Mouse (Mus musculus): Measurements from ENCODE around the gene Tmbim7. TPM values are rescaled to one million over a fixed set of nuclear protein-coding genes. Genes with fewer than 3 reads are reported as not detected.

The Tmbim7 gene
- polyA plus RNA-seq, 1 experiment from 2014 or later = not detected

Small RNAs within 50 kb of the gene (microRNA-seq; reads per million reads assigned to microRNA genes)
- not detected for gene Gm22926
- not detected for gene Gm26238

Other genes starting within 250 kb of the Tmbim7 start
- 39.0 and 40.6 TPM in 2 replicates for gene Fam133b, start 107.3 kb upstream of the Tmbim7 start, polyA plus RNA-seq (2015; fragmentation: Nextera tagmentation; extraction: Ambion mirVana)
- 3.1 and 3.9 TPM in 2 replicates for gene 1700109H08Rik, start 79.6 kb upstream of the Tmbim7 start, polyA plus RNA-seq (2015; fragmentation: Nextera tagmentation; extraction: Ambion mirVana)
- gene Pex1, start 55.1 kb upstream of the Tmbim7 start, polyA plus RNA-seq (2015; fragmentation: Nextera tagmentation; extraction: Ambion mirVana) = 21.7 and 24.4 TPM in 2 replicates
- 16.2 and 16.8 TPM in 2 replicates for gene Rbm48, start 54.6 kb upstream of the Tmbim7 start, polyA plus RNA-seq (2015; fragmentation: Nextera tagmentation; extraction: Ambion mirVana)
- 65.8 and 69.3 TPM in 2 replicates for gene Gatad1, start 6.0 kb downstream of the Tmbim7 start, polyA plus RNA-seq (2015; fragmentation: Nextera tagmentation; extraction: Ambion mirVana)
- 15.6 and 16.7 TPM in 2 replicates for gene Ankib1, start 151.7 kb downstream of the Tmbim7 start, polyA plus RNA-seq (2015; fragmentation: Nextera tagmentation; extraction: Ambion mirVana)
- 74.7 and 74.8 TPM in 2 replicates for gene Krit1, start 152.0 kb downstream of the Tmbim7 start, polyA plus RNA-seq (2015; fragmentation: Nextera tagmentation; extraction: Ambion mirVana)
- gene Lrrd1, start 194.0 kb downstream of the Tmbim7 start, polyA plus RNA-seq (2015; fragmentation: Nextera tagmentation; extraction: Ambion mirVana) = 0.10 and 0.11 TPM in 2 replicates
- 8.0 and 10.5 TPM in 2 replicates for gene Mterf1a, start 242.8 kb downstream of the Tmbim7 start, polyA plus RNA-seq (2015; fragmentation: Nextera tagmentation; extraction: Ambion mirVana)

Data from forebrain, embryonic 13.5 days (tissue).